Mouse (Mus musculus) MEL (cell line): Measurements from ENCODE around the gene Tmem8. TPM values are rescaled to one million over a fixed set of nuclear protein-coding genes. Genes with fewer than 3 reads are reported as not detected.

Source experiments
- DNase-seq: peaks from one replicate; pipeline ENCODE4 v3.0.0; 2011; ENCODE audit warnings: low read depth, low spot score
- H3K27ac ChIP-seq: 2 replicates; pipeline ENCODE4 v1.5.1; 2012; ENCODE audit warnings: low read depth, mild to moderate bottlenecking, control low read depth, low read length, moderate library complexity; ENCODE audit not compliant: control insufficient read depth
- H3K27me3 ChIP-seq, 2 experiments: fragments of 150-350 bp in 1 of 2; sonication (generic) in 1 of 2; 2 replicates each; pipeline ENCODE4 v1.6.1; 2012; ENCODE audit warnings: low read length in 2 of 2, mild to moderate bottlenecking in 2 of 2, improper control_type of control experiment in 1 of 2, moderate library complexity in 1 of 2; ENCODE audit not compliant: insufficient read depth in 2 of 2, control insufficient read depth in 1 of 2
- H3K36me3 ChIP-seq, 2 experiments: 2 replicates each; pipeline ENCODE4 v1.6.1; 2012 to 2014; ENCODE audit warnings: low read length in 2 of 2, improper control_type of control experiment in 1 of 2, inconsistent platforms in 1 of 2, mild to moderate bottlenecking in 1 of 2; ENCODE audit not compliant: insufficient read depth in 2 of 2, control insufficient read depth in 1 of 2
- H3K4me1 ChIP-seq, 2 experiments: fragments of 150-350 bp in 1 of 2; sonication (generic) in 1 of 2; 2 replicates each; pipeline ENCODE4 v1.6.1; 2012; ENCODE audit warnings: low read length in 2 of 2, improper control_type of control experiment in 1 of 2, mild to moderate bottlenecking in 1 of 2; ENCODE audit not compliant: insufficient read depth in 2 of 2, control insufficient read depth in 1 of 2
- H3K4me3 ChIP-seq, 2 experiments: fragments of 150-350 bp in 1 of 2; sonication (generic) in 1 of 2; 2 replicates each; pipeline ENCODE4 v1.5.1; 2012; ENCODE audit warnings: low read depth in 2 of 2, low read length in 2 of 2, mild to moderate bottlenecking in 2 of 2, moderate library complexity in 2 of 2, control low read depth in 1 of 2, improper control_type of control experiment in 1 of 2; ENCODE audit not compliant: control insufficient read depth in 1 of 2, insufficient read depth in 1 of 2
- H3K79me2 ChIP-seq: 2 replicates; pipeline ENCODE4 v1.6.1; 2012; ENCODE audit warnings: mild to moderate bottlenecking, low read length, moderate library complexity; ENCODE audit not compliant: control insufficient read depth, poor library complexity, insufficient read depth
- H3K9ac ChIP-seq: 2 replicates; pipeline ENCODE4 v1.6.1; 2012; ENCODE audit warnings: low read depth, mild to moderate bottlenecking, control low read depth, low read length, moderate library complexity; ENCODE audit not compliant: control insufficient read depth, poor library complexity, severe bottlenecking
- H3K9me3 ChIP-seq: fragments of 150-350 bp; sonication (generic); replicated peaks from 2 replicates; pipeline ENCODE4 v1.6.1; 2012; ENCODE audit warnings: mild to moderate bottlenecking, low read length, improper control_type of control experiment, moderate library complexity; ENCODE audit not compliant: insufficient read depth
- CHD1 ChIP-seq: IDR thresholded peaks from 2 replicates; pipeline ENCODE4 v1.6.1; 2012; ENCODE audit warnings: low read depth, mild to moderate bottlenecking, inconsistent platforms, low read length, improper control_type of control experiment
- CTCF ChIP-seq, 3 experiments: IDR thresholded peaks in 2 of 3; conservative IDR thresholded peaks in 1 of 3; 2 replicates each; pipeline ENCODE4 v1.5.1; 2011 to 2012; ENCODE audit warnings: low read length in 3 of 3, low read depth in 2 of 3, mild to moderate bottlenecking in 2 of 3, improper control_type of control experiment in 1 of 3, inconsistent platforms in 1 of 3, mixed read lengths in 1 of 3, moderate library complexity in 1 of 3; ENCODE audit not compliant: control insufficient read depth in 1 of 3, insufficient read depth in 1 of 3, poor library complexity in 1 of 3, severe bottlenecking in 1 of 3
- E2F4 ChIP-seq: IDR thresholded peaks from 2 replicates; pipeline ENCODE4 v1.6.1; 2011; ENCODE audit warnings: low read depth, low read length, improper control_type of control experiment, borderline replicate concordance
- ELF1 ChIP-seq: IDR thresholded peaks from 2 replicates; pipeline ENCODE4 v1.6.1; 2014; ENCODE audit warnings: low read depth, mild to moderate bottlenecking, inconsistent platforms, low read length, improper control_type of control experiment, moderate library complexity
- ETS1 ChIP-seq: IDR thresholded peaks from 2 replicates; pipeline ENCODE4 v1.6.1; 2012; ENCODE audit warnings: low read depth, mild to moderate bottlenecking, inconsistent platforms, low read length, improper control_type of control experiment, moderate library complexity
- GATA1 ChIP-seq: IDR thresholded peaks from 2 replicates; pipeline ENCODE4 v1.6.1; 2011; ENCODE audit warnings: low read depth, low read length, improper control_type of control experiment
- JUND ChIP-seq: IDR thresholded peaks from 2 replicates; pipeline ENCODE4 v1.6.1; 2011; ENCODE audit warnings: low read depth, mild to moderate bottlenecking, improper control_type of control experiment, low read length
- KAT2A ChIP-seq: conservative IDR thresholded peaks from 2 replicates; pipeline ENCODE4 v1.6.1; 2012; ENCODE audit warnings: low read depth, low read length, improper control_type of control experiment, inconsistent platforms
- MAFK ChIP-seq: IDR thresholded peaks from 2 replicates; pipeline ENCODE4 v1.6.1; 2011; ENCODE audit warnings: low read depth, mild to moderate bottlenecking, low read length, improper control_type of control experiment, borderline replicate concordance
- MAX ChIP-seq: IDR thresholded peaks from 2 replicates; pipeline ENCODE4 v1.6.1; 2011; ENCODE audit warnings: low read length, improper control_type of control experiment
- MEF2A ChIP-seq: IDR thresholded peaks from 2 replicates; pipeline ENCODE4 v1.6.1; 2014; ENCODE audit warnings: low read depth, mild to moderate bottlenecking, inconsistent platforms, low read length, improper control_type of control experiment; ENCODE audit not compliant: poor library complexity, insufficient replicate concordance, severe bottlenecking; ENCODE audit errors: extremely low read depth
- NELFE ChIP-seq: IDR thresholded peaks from 2 replicates; pipeline ENCODE4 v1.6.1; 2011; ENCODE audit warnings: low read depth, low read length, improper control_type of control experiment
- NRF1 ChIP-seq: IDR thresholded peaks from 2 replicates; pipeline ENCODE4 v1.6.1; 2014; ENCODE audit warnings: low read depth, mild to moderate bottlenecking, inconsistent platforms, low read length, improper control_type of control experiment, moderate library complexity; ENCODE audit not compliant: poor library complexity, insufficient read depth, severe bottlenecking
- POLR2AphosphoS2 ChIP-seq: IDR thresholded peaks from 2 replicates; pipeline ENCODE4 v1.6.1; 2011; ENCODE audit warnings: low read length, improper control_type of control experiment
- POLR2AphosphoS5 ChIP-seq: IDR thresholded peaks from 2 replicates; pipeline ENCODE4 v1.6.1; 2012; ENCODE audit warnings: low read depth, borderline replicate concordance, mild to moderate bottlenecking, inconsistent platforms, low read length, moderate library complexity, mixed read lengths
- RAD21 ChIP-seq: IDR thresholded peaks from 2 replicates; pipeline ENCODE4 v1.6.1; 2011; ENCODE audit warnings: mild to moderate bottlenecking, low read depth, low read length, improper control_type of control experiment
- SIN3A ChIP-seq: IDR thresholded peaks from 2 replicates; pipeline ENCODE4 v1.6.1; 2012; ENCODE audit warnings: low read length, improper control_type of control experiment, inconsistent platforms
- TBP ChIP-seq: IDR thresholded peaks from 2 replicates; pipeline ENCODE4 v1.8.0; 2011; ENCODE audit warnings: low read depth, low read length, improper control_type of control experiment
- TCF12 ChIP-seq: IDR thresholded peaks from 2 replicates; pipeline ENCODE4 v1.6.1; 2014; ENCODE audit warnings: low read depth, mild to moderate bottlenecking, inconsistent platforms, low read length, improper control_type of control experiment, moderate library complexity
- USF1 ChIP-seq: IDR thresholded peaks from 2 replicates; pipeline ENCODE4 v1.6.1; 2014; ENCODE audit warnings: low read depth, mild to moderate bottlenecking, inconsistent platforms, low read length, improper control_type of control experiment, moderate library complexity
- ZC3H11A ChIP-seq: IDR thresholded peaks from 2 replicates; pipeline ENCODE4 v1.6.1; 2012; ENCODE audit warnings: low read depth, mild to moderate bottlenecking, inconsistent platforms, low read length, improper control_type of control experiment
- ZKSCAN1 ChIP-seq: IDR thresholded peaks from 2 replicates; pipeline ENCODE4 v1.6.1; 2012; ENCODE audit warnings: low read depth, mild to moderate bottlenecking, inconsistent platforms, low read length, improper control_type of control experiment, moderate library complexity
- ZMIZ1 ChIP-seq: IDR thresholded peaks from 2 replicates; pipeline ENCODE4 v1.6.1; 2012; ENCODE audit warnings: low read depth, mild to moderate bottlenecking, inconsistent platforms, low read length, improper control_type of control experiment, moderate library complexity
- ZNF384 ChIP-seq: IDR thresholded peaks from 2 replicates; pipeline ENCODE4 v1.6.1; 2012; ENCODE audit warnings: low read depth, mild to moderate bottlenecking, inconsistent platforms, low read length, improper control_type of control experiment
- polyA plus RNA-seq, 2 experiments: library from polyadenylated mRNA; stranded (reverse) in 1 of 2; unstranded in 1 of 2; fragments of >175 nt in 1 of 2; fragments of >200 nt in 1 of 2; gene quantifications; 2 replicates each; pipeline versions ENCODE4 v1.2.1 to v1.2.4; 2012; ENCODE audit warnings: low replicate concordance in 2 of 2, low read depth in 1 of 2; ENCODE audit not compliant: insufficient read length in 2 of 2, insufficient read depth in 1 of 2, missing spikeins in 1 of 2
- total RNA-seq: library from RNA; depleted of rRNA; stranded (reverse); fragments of 300-350 nt; gene quantifications from 2 replicates; pipeline ENCODE4 v1.2.3, GENCODE M21; 2012

The Tmem8 gene
- total and polyA plus RNA-seq, 3 experiments: 4.7 to 16.7 TPM; not detected in 1

- TF ChIP-seq RAD21 (peak; percentile 65), TCF12 (peak; percentile 27; the same call in 1 of the 2 replicates), ZMIZ1 (no peak), ETS1 (no peak), SIN3A (0 out of 2 replicates have a peak, but pooled peaks have one; percentile 26), MEF2A (no peak), CTCF (IDR thresholded peaks at IDR 0.05 in 2 of 3, conservative IDR thresholded peaks at IDR 0.05 in 1 of 3; ENCODE audit: control insufficient read depth in 1 of 3, insufficient read depth in 1 of 3, low read depth in 2 of 3, low read length in 3 of 3, poor library complexity in 1 of 3, severe bottlenecking in 1 of 3) (peak; percentile 77 to 90 (median 86)), KAT2A (no peak)
Measured at GRCm38 (mm10) chr17:26119766-26120710, 6.9 kb downstream of the Tmem8 start (continued).

DNA sequence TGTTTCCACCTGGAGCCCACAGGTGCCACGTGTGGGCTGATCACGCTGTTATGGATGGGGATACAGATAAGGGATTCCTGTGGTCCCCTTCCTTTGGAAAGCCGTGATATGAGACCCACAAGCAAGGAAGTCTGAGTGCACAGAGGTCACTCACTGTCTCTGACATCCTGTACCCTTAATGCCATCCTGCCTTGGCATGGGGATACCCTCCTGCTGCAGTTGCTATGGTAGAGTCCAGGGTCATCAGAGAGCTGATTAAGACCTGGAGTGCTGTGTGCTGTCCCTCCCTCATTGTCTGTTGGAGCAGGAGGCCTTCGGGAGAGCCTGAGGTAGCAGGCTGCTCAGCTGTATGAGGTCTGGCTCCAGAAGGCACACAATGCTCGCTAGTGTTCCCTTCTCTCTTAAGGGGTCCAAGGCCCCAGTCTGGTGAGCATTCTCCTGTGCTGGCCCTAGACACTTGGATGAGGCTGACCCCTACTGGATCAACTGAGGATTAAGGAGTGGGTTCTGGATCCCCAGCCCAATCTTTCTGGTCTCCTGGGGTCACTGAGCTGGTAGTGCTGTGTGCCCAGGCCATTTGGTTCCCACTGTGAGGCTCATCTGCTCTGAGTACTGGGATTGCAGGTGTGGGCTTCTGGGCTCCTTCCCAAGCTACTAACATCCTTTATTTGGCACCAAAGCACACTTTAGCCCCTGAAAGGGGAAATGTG lies 9.5 kb downstream of the Tmem8 start:
- H3K27me3 ChIP-seq: no peaks in the 10 kb centered on the region
- H3K9ac ChIP-seq: no peak overlapping the region
- peaks cover 2 to 19% of the 10 kb centered on the region in 2 experiments; a peak in 3 of 4 replicates for H3K4me1 ChIP-seq
- H3K4me3 ChIP-seq: no peak overlapping the region
- H3K79me2 ChIP-seq: peaks cover 15% of the 10 kb centered on the region
- H3K36me3 ChIP-seq: no peaks in the 10 kb centered on the region; a peak in 2 of 4 replicates
- H3K27ac ChIP-seq: no peak overlapping the region
- H3K9me3 ChIP-seq: no peaks in the 10 kb centered on the region
- no peak for DNase-seq
- TF ChIP-seq MAFK (no peak), GATA1 (no peak), ZNF384 (no peak), NRF1 (no peak), MAX (no peak), POLR2AphosphoS5 (no peak), ZMIZ1 (no peak), CHD1 (no peak), JUND (no peak), TCF12 (no peak), USF1 (no peak), TBP (no peak), ZC3H11A (no peak), ZKSCAN1 (no peak), NELFE (no peak), MEF2A (no peak), E2F4 (no peak), RAD21 (no peak), ELF1 (no peak), POLR2AphosphoS2 (no peak)
